Mouse (Mus musculus): ENCODE data around the gene Camta2. TPM values are rescaled to one million over a fixed set of nuclear protein-coding genes. Genes with fewer than 3 reads are reported as not detected.

The Camta2 gene
- polyA plus RNA-seq, 1 experiment from 2014 or later = 9.2 TPM

GRCm38 (mm10) chr11:70646259-70646555 lies 41.7 kb downstream of the Camta2 start:
- peak overlapping the region; percentile 84 for H3K9ac ChIP-seq (ENCODE audit: low read depth, low read length)
- DNase-seq (ENCODE audit: low spot score) = no peak
- WGBS = 7% methylated on average over 3 of the region's 3 CpGs
- peak overlapping the region; percentile 78 for H3K4me3 ChIP-seq (replicated peaks; ENCODE audit: low read depth, low read length)
- no peak for TF ChIP-seq CTCF (IDR thresholded peaks at IDR 0.05; ENCODE audit: low read depth)
- H3K4me1 ChIP-seq (replicated peaks; ENCODE audit: insufficient read depth, low read length) = peaks cover 8% of the 10 kb centered on the region; the same call in 1 of the 2 replicates
- peaks cover 44% of the 10 kb centered on the region for H3K36me3 ChIP-seq (ENCODE audit: insufficient read depth, low read length)
- no peaks in the 10 kb centered on the region for H3K27me3 ChIP-seq (ENCODE audit: insufficient read depth, low read length)
- peak overlapping the region; percentile 75 for H3K4me2 ChIP-seq (ENCODE audit: low read length)
- ATAC-seq (replicated peaks; ENCODE audit: low FRiP score, low read depth) = peak; percentile 2
- H3K27ac ChIP-seq = peak overlapping the region; percentile 89
- no peaks in the 10 kb centered on the region for H3K9me3 ChIP-seq (replicated peaks; ENCODE audit: low read length)

DNA sequence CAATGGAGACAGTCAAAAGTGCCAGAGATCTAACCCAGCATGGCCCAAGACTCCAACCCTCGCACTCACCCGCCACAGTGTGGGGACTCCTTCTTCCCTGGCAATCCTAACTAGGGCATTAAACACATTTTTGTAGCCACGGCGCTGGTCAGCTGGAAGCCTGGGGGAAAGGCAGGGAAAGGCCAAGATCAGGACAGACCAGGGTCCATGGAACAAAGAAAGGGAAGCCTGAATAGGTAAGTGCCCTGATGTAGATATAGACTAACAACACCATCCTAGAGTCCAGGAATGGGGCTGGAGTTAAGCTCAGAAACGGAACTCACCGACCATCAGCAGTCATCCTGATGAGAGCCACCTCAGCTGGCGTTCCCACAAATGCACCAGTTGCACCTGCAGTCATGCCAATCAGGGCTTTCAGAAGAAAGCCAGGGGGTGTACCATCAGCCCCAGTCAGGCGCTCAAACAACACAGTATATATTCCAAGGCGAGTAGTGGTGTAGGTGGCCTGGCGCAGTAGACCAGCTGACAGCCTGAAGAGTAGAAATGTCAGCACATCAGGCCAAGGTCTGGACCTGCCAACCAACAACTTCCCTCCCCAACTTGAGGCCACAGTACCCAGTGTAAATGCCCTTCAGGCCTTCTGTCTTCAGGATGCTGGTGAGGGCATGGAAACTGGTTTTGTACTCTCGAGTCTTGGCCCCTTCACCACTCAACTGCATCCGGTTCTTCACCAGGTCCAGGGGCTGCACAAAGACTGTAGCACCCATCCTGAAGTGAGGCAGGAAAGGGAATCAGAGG lies 42.2 kb downstream of the Camta2 start:
- Histone ChIP-seq H3K9me3 (replicated peaks; ENCODE audit: low read length) (no peaks in the 10 kb centered on the region), H3K4me3 (replicated peaks; ENCODE audit: low read depth, low read length) (peak overlapping the region; percentile 78), H3K27ac (peak overlapping the region; percentile 89), H3K4me1 (replicated peaks; ENCODE audit: insufficient read depth, low read length) (peaks cover 8% of the 10 kb centered on the region; the same call in 1 of the 2 replicates), H3K9ac (ENCODE audit: low read depth, low read length) (peak overlapping the region; percentile 84), H3K27me3 (ENCODE audit: insufficient read depth, low read length) (no peaks in the 10 kb centered on the region), H3K4me2 (ENCODE audit: low read length) (peak overlapping the region; percentile 75), H3K36me3 (ENCODE audit: insufficient read depth, low read length) (peaks cover 39% of the 10 kb centered on the region)
- DNase-seq (ENCODE audit: low spot score) = no peak
- no peak for TF ChIP-seq CTCF (IDR thresholded peaks at IDR 0.05; ENCODE audit: low read depth)
- 88% methylated on average over 12 of the region's 12 CpGs for WGBS
- ATAC-seq (replicated peaks; ENCODE audit: low FRiP score, low read depth) = no peak

GRCm38 (mm10) chr11:70644564-70645103 lies 43.3 kb downstream of the Camta2 start:
- Histone ChIP-seq H3K4me2 (ENCODE audit: low read length) (no peak overlapping the region), H3K36me3 (ENCODE audit: insufficient read depth, low read length) (peaks cover 29% of the 10 kb centered on the region), H3K4me3 (replicated peaks; ENCODE audit: low read depth, low read length) (no peak overlapping the region), H3K27me3 (ENCODE audit: insufficient read depth, low read length) (no peaks in the 10 kb centered on the region), H3K9me3 (replicated peaks; ENCODE audit: low read length) (no peaks in the 10 kb centered on the region), H3K4me1 (replicated peaks; ENCODE audit: insufficient read depth, low read length) (peaks cover 8% of the 10 kb centered on the region; the same call in 1 of the 2 replicates), H3K9ac (ENCODE audit: low read depth, low read length) (no peak overlapping the region), H3K27ac (no peak overlapping the region)
- TF ChIP-seq CTCF (IDR thresholded peaks at IDR 0.05; ENCODE audit: low read depth) = no peak
- WGBS = 97% methylated on average over 8 of the region's 8 CpGs
- no peak for ATAC-seq (replicated peaks; ENCODE audit: low FRiP score, low read depth)
- DNase-seq (ENCODE audit: low spot score) = no peak

- Histone ChIP-seq H3K36me3 (ENCODE audit: insufficient read depth, low read length) (peaks cover 16% of the 10 kb centered on the region), H3K4me1 (replicated peaks; ENCODE audit: insufficient read depth, low read length) (peaks cover 8% of the 10 kb centered on the region; the same call in 1 of the 2 replicates), H3K9me3 (replicated peaks; ENCODE audit: low read length) (no peaks in the 10 kb centered on the region), H3K27ac (no peak overlapping the region), H3K27me3 (ENCODE audit: insufficient read depth, low read length) (no peaks in the 10 kb centered on the region), H3K4me2 (ENCODE audit: low read length) (no peak overlapping the region), H3K4me3 (replicated peaks; ENCODE audit: low read depth, low read length) (no peak overlapping the region), H3K9ac (ENCODE audit: low read depth, low read length) (no peak overlapping the region)
- 90% methylated on average over 6 of the region's 6 CpGs for WGBS
- ATAC-seq (replicated peaks; ENCODE audit: low FRiP score, low read depth) (no peak), DNase-seq (ENCODE audit: low spot score) (no peak)
- TF ChIP-seq CTCF (IDR thresholded peaks at IDR 0.05; ENCODE audit: low read depth) = no peak
Observed at GRCm38 (mm10) chr11:70643051-70643450, 44.9 kb downstream of the Camta2 start.

GRCm38 (mm10) chr11:70641241-70641640 lies 46.7 kb downstream of the Camta2 start:
- DNase-seq (ENCODE audit: low spot score) (no peak), ATAC-seq (replicated peaks; ENCODE audit: low FRiP score, low read depth) (no peak)
- Histone ChIP-seq H3K9me3 (replicated peaks; ENCODE audit: low read length) (no peaks in the 10 kb centered on the region), H3K4me1 (replicated peaks; ENCODE audit: insufficient read depth, low read length) (peaks cover 8% of the 10 kb centered on the region; the same call in 1 of the 2 replicates), H3K27me3 (ENCODE audit: insufficient read depth, low read length) (no peaks in the 10 kb centered on the region), H3K4me2 (ENCODE audit: low read length) (no peak overlapping the region), H3K9ac (ENCODE audit: low read depth, low read length) (no peak overlapping the region), H3K36me3 (ENCODE audit: insufficient read depth, low read length) (peaks cover 16% of the 10 kb centered on the region), H3K4me3 (replicated peaks; ENCODE audit: low read depth, low read length) (no peak overlapping the region), H3K27ac (no peak overlapping the region)
- no peak for TF ChIP-seq CTCF (IDR thresholded peaks at IDR 0.05; ENCODE audit: low read depth)
- WGBS = 79% methylated on average over 7 of the region's 7 CpGs

DNA sequence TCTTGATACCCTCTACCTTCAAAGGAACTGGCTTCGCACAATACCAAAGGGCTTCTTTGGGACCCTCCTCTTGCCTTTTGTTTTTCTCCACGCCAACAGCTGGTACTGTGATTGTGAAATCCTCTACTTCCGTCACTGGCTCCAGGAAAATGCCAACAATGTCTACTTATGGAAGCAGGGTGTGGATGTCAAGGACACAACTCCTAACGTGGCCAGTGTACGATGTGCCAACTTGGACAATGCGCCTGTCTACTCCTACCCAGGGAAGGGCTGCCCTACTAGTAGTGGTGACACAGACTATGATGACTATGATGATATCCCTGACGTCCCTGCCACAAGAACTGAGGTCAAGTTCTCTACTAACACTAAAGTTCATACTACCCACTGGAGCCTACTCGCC lies 47.9 kb downstream of the Camta2 start:
- 79% methylated on average over 8 of the region's 8 CpGs for WGBS
- Histone ChIP-seq H3K9me3 (replicated peaks; ENCODE audit: low read length) (no peaks in the 10 kb centered on the region), H3K27me3 (ENCODE audit: insufficient read depth, low read length) (no peaks in the 10 kb centered on the region), H3K4me3 (replicated peaks; ENCODE audit: low read depth, low read length) (no peak overlapping the region), H3K9ac (ENCODE audit: low read depth, low read length) (no peak overlapping the region), H3K4me2 (ENCODE audit: low read length) (no peak overlapping the region), H3K36me3 (ENCODE audit: insufficient read depth, low read length) (peaks cover 11% of the 10 kb centered on the region), H3K27ac (no peak overlapping the region), H3K4me1 (replicated peaks; ENCODE audit: insufficient read depth, low read length) (peaks cover under 1% of the 10 kb centered on the region; the same call in 1 of the 2 replicates)
- DNase-seq (ENCODE audit: low spot score) (no peak), ATAC-seq (replicated peaks; ENCODE audit: low FRiP score, low read depth) (no peak)
- TF ChIP-seq CTCF (IDR thresholded peaks at IDR 0.05; ENCODE audit: low read depth) = no peak
